Mouse (Mus musculus): ENCODE data around the gene Kctd11. TPM values are rescaled to one million over a fixed set of nuclear protein-coding genes. Genes with fewer than 3 reads are reported as not detected.
A peak's percentile ranks its signal among the peaks of the same experiment; 100 is the strongest.

Gene Kctd11
- total and polyA plus RNA-seq, 3 experiments, result 1.8 to 3.9 (median 2.1) TPM

DNA sequence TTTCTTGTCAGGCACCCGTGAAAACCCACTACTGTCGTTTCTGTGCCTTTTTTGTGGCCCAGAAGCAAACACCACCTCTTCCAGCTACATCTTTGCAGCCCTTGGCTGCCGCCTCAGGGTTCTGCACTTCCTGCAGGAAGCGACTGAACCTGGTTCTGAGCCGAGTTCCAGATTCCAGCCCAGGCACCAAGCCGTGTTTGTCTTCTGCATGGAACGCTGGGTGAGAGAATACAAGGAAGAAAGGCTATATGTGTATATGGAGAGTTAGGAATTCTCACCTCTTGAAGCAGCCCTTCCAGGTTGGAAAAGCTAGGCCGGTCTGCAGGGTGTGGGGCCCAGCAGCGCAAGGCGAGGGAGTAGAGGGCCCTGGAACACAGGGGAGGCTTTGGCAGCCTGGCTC is 26.5 kb downstream of the Kctd11 start:
- no peak for DNase-seq (ENCODE audit: extremely low read depth)
- H3K9me3 ChIP-seq (replicated peaks; ENCODE audit: low read length), result no peaks in the 10 kb centered on the region
- TF ChIP-seq POLR2AphosphoS2 (IDR thresholded peaks at IDR 0.05; ENCODE audit: low read depth, low read length) (no peak), ZNF384 (IDR thresholded peaks at IDR 0.05; ENCODE audit: low read depth, low read length) (no peak), MAFK (IDR thresholded peaks at IDR 0.05; ENCODE audit: insufficient replicate concordance, low read length) (no peak)
- H3K4me3 ChIP-seq (replicated peaks in 1 of 3; ENCODE audit: low read depth in 2 of 3, low read length in 2 of 3, poor library complexity in 1 of 3), result no peak overlapping the region
- H3K79me2 ChIP-seq (replicated peaks; ENCODE audit: control insufficient read depth, extremely low read depth, insufficient read depth, poor library complexity, severe bottlenecking), result no peaks in the 10 kb centered on the region
- in situ Hi-C loops (cut with MboI; ENCODE audit: low pct_ligation_motif_present, low pct_unique_long_range_greater_than_20kb, low sequenced_read_pairs) (no loop called here), dilution Hi-C loops (cut with MboI; ENCODE audit: extremely low pct_ligation_motif_present, extremely low pct_unique_long_range_greater_than_20kb, low sequenced_read_pairs) (no loop called here)
- H3K4me2 ChIP-seq (ENCODE audit: insufficient read depth, low read depth, poor library complexity, severe bottlenecking), result no peak overlapping the region
- no peak overlapping the region for H3K9ac ChIP-seq (ENCODE audit: insufficient read depth, low read depth)
- no peak overlapping the region for H3K27ac ChIP-seq (ENCODE audit: insufficient read depth, low read depth)
- H3K4me1 ChIP-seq (ENCODE audit: control insufficient read depth in 1 of 2, insufficient read depth in 2 of 2), result peaks cover 6 to 16% of the 10 kb centered on the region in 2 experiments
- H3K27me3 ChIP-seq (replicated peaks), result no peaks in the 10 kb centered on the region
- H3K36me3 ChIP-seq (replicated peaks in 1 of 2; ENCODE audit: control insufficient read depth in 1 of 2, insufficient read depth in 1 of 2, low read length in 1 of 2), result peaks cover 0 to 28% of the 10 kb centered on the region in 2 experiments

DNA sequence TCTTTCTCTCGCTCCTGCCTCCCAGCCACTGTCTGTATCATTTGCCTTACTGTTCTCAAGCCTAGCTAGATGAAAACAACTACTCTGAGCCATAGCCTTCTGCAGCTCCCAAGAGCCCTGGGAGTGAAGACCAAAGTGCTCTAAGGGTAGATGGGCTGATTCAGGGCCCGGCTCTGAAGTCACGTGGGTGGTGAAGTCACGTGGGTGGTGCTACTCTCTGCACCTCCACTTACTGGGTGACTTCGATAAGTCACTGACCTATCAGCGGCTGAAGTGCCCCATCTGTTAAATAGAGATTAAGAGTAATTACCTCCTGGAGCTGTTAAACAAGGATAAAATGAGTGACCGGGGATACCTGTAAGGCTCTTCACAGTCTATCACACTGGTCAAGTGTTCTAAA is 27.2 kb downstream of the Kctd11 start:
- Histone ChIP-seq H3K36me3 (replicated peaks in 1 of 2; ENCODE audit: control insufficient read depth in 1 of 2, insufficient read depth in 1 of 2, low read length in 1 of 2) (peaks cover 0 to 35% of the 10 kb centered on the region in 2 experiments), H3K4me1 (ENCODE audit: control insufficient read depth in 1 of 2, insufficient read depth in 2 of 2) (peaks cover 6 to 20% of the 10 kb centered on the region in 2 experiments), H3K27ac (ENCODE audit: insufficient read depth, low read depth) (no peak overlapping the region), H3K27me3 (replicated peaks) (no peaks in the 10 kb centered on the region), H3K4me2 (ENCODE audit: insufficient read depth, low read depth, poor library complexity, severe bottlenecking) (no peak overlapping the region), H3K9ac (ENCODE audit: insufficient read depth, low read depth) (no peak overlapping the region), H3K79me2 (replicated peaks; ENCODE audit: control insufficient read depth, extremely low read depth, insufficient read depth, poor library complexity, severe bottlenecking) (no peaks in the 10 kb centered on the region), H3K9me3 (replicated peaks; ENCODE audit: low read length) (no peaks in the 10 kb centered on the region), H3K4me3 (replicated peaks in 1 of 3; ENCODE audit: low read depth in 2 of 3, low read length in 2 of 3, poor library complexity in 1 of 3) (no peak overlapping the region)
- no peak for DNase-seq (ENCODE audit: extremely low read depth)
- no peak for TF ChIP-seq CHD1 (IDR thresholded peaks at IDR 0.05; ENCODE audit: low read depth, low read length)
- peak; percentile 72 for TF ChIP-seq USF1 (IDR thresholded peaks at IDR 0.05; ENCODE audit: low read depth, low read length)
- TF ChIP-seq SMC3 (IDR thresholded peaks at IDR 0.05; ENCODE audit: low read depth, low read length), result no peak
- peak; percentile 75 for TF ChIP-seq USF2 (conservative IDR thresholded peaks at IDR 0.05; ENCODE audit: low read depth, low read length)
- no peak for TF ChIP-seq ZNF384 (IDR thresholded peaks at IDR 0.05; ENCODE audit: low read depth, low read length)
- dilution Hi-C loops (cut with MboI; ENCODE audit: extremely low pct_ligation_motif_present, extremely low pct_unique_long_range_greater_than_20kb, low sequenced_read_pairs), result no loop called here
- in situ Hi-C loops (cut with MboI; ENCODE audit: low pct_ligation_motif_present, low pct_unique_long_range_greater_than_20kb, low sequenced_read_pairs), result no loop called here

DNA sequence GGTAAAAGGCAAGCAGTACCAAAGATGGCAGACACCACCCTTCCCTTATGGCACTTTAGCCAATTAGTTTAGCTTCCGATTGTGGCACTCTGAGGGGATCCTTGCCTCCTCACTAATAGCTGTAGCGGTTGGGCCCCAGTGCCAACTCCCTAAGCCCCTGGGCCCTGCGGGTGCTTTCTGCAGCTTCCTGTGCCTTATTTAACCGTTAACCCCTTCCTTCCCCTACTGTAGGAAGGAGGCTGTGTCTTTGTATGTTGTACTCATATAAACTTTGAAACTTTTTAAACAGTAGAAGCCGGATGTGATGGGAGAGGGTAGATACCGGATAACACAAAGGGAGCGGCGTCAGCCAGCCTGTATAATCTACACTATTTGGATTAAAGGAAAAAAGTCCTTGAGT is 30.5 kb downstream of the Kctd11 start:
- Histone ChIP-seq H3K4me3 (replicated peaks in 1 of 3; ENCODE audit: low read depth in 2 of 3, low read length in 2 of 3, poor library complexity in 1 of 3) (no peak overlapping the region), H3K27me3 (replicated peaks) (no peaks in the 10 kb centered on the region), H3K9ac (ENCODE audit: insufficient read depth, low read depth) (no peak overlapping the region), H3K4me1 (ENCODE audit: control insufficient read depth in 1 of 2, insufficient read depth in 2 of 2) (peaks cover 5 to 24% of the 10 kb centered on the region in 2 experiments), H3K79me2 (replicated peaks; ENCODE audit: control insufficient read depth, extremely low read depth, insufficient read depth, poor library complexity, severe bottlenecking) (no peaks in the 10 kb centered on the region), H3K4me2 (ENCODE audit: insufficient read depth, low read depth, poor library complexity, severe bottlenecking) (no peak overlapping the region), H3K9me3 (replicated peaks; ENCODE audit: low read length) (no peaks in the 10 kb centered on the region), H3K27ac (ENCODE audit: insufficient read depth, low read depth) (no peak overlapping the region), H3K36me3 (replicated peaks in 1 of 2; ENCODE audit: control insufficient read depth in 1 of 2, insufficient read depth in 1 of 2, low read length in 1 of 2) (peaks cover 0 to 47% of the 10 kb centered on the region in 2 experiments)
- dilution Hi-C loops (cut with MboI; ENCODE audit: extremely low pct_ligation_motif_present, extremely low pct_unique_long_range_greater_than_20kb, low sequenced_read_pairs), result no loop called here
- in situ Hi-C loops (cut with MboI; ENCODE audit: low pct_ligation_motif_present, low pct_unique_long_range_greater_than_20kb, low sequenced_read_pairs), result no loop called here
- no peak for DNase-seq (ENCODE audit: extremely low read depth)
- TF ChIP-seq EP300 (IDR thresholded peaks at IDR 0.05; ENCODE audit: low read length) (no peak), KAT2A (IDR thresholded peaks at IDR 0.05; ENCODE audit: insufficient replicate concordance, low read length) (no peak), ZKSCAN1 (IDR thresholded peaks at IDR 0.05; ENCODE audit: borderline replicate concordance, low read depth, low read length) (no peak), USF1 (IDR thresholded peaks at IDR 0.05; ENCODE audit: low read depth, low read length) (no peak), HCFC1 (IDR thresholded peaks at IDR 0.05; ENCODE audit: low read depth, low read length) (no peak), ZC3H11A (IDR thresholded peaks at IDR 0.05; ENCODE audit: low read depth, low read length) (no peak), ELF1 (IDR thresholded peaks at IDR 0.05; ENCODE audit: low read depth, low read length) (no peak), MAFK (IDR thresholded peaks at IDR 0.05; ENCODE audit: insufficient replicate concordance, low read length) (no peak), UBTF (IDR thresholded peaks at IDR 0.05; ENCODE audit: low read depth, low read length) (no peak), POLR2A (IDR thresholded peaks at IDR 0.05; ENCODE audit: low read depth, low read length) (no peak), GABPA (IDR thresholded peaks at IDR 0.05; ENCODE audit: insufficient replicate concordance, low read depth, low read length) (no peak), PAX5 (IDR thresholded peaks at IDR 0.05; ENCODE audit: low read length) (no peak), MYC (IDR thresholded peaks at IDR 0.05; ENCODE audit: low read depth, low read length) (no peak), IRF4 (IDR thresholded peaks at IDR 0.05; ENCODE audit: low read depth, low read length) (no peak), NRF1 (IDR thresholded peaks at IDR 0.05; ENCODE audit: low read depth, low read length) (no peak), MAX (IDR thresholded peaks at IDR 0.05; ENCODE audit: low read length) (no peak)
